Mouse (Mus musculus): ENCODE measurements around the gene Itgbl1.
A peak's percentile ranks its signal among the peaks of the same experiment; 100 is the strongest.
"Not testable (repeated sequence)": the region's sequence is repeated elsewhere in the genome, so short reads cannot be mapped to it uniquely, and the experiment has no call there.

Itgbl1 gene

GRCm38 (mm10) chr14:123659921-123660385 is at the start of gene Itgbl1:
Gene Itgbl1 (plus strand): TSS chr14:123659971.
- DNase-seq (ENCODE audit: low spot score in 2 of 2) = peak; percentile 4 to 42

GRCm38 (mm10) chr14:123622969-123623368 is 36.8 kb upstream of the Itgbl1 start:
- no peak for DNase-seq (ENCODE audit: low spot score in 2 of 2)

- peak; percentile 43 to 52 for DNase-seq (ENCODE audit: low spot score in 2 of 2)
These were observed 33.1 kb upstream of the Itgbl1 start, which contains the start of gene Nalcn for GRCm38 (mm10) chr14:123626501-123627179. Gene Nalcn (minus strand): TSS chr14:123627144.

GRCm38 (mm10) chr14:123627180-123627562 is 32.6 kb upstream of the Itgbl1 start:
- no peak for DNase-seq (ENCODE audit: low spot score in 2 of 2)

GRCm38 (mm10) chr14:123661091-123661491 is 1.3 kb downstream of the Itgbl1 start:
- peak; percentile 6 to 8 for DNase-seq (ENCODE audit: low spot score in 2 of 2)

GRCm38 (mm10) chr14:123662386-123662785 is 2.6 kb downstream of the Itgbl1 start:
- DNase-seq (ENCODE audit: low spot score in 2 of 2) = no peak

- DNase-seq (ENCODE audit: low spot score in 2 of 2) = no peak
These were observed 3.4 kb downstream of the Itgbl1 start for GRCm38 (mm10) chr14:123663206-123663605.

GRCm38 (mm10) chr14:123664451-123664850 is 4.7 kb downstream of the Itgbl1 start:
- DNase-seq (ENCODE audit: low spot score in 2 of 2) = no peak

GRCm38 (mm10) chr14:123671076-123671475 is 11.3 kb downstream of the Itgbl1 start:
- DNase-seq (ENCODE audit: low spot score in 2 of 2) = not testable (repeated sequence)

GRCm38 (mm10) chr14:123678091-123678490 is 18.3 kb downstream of the Itgbl1 start:
- no peak for DNase-seq (ENCODE audit: low spot score in 2 of 2)

GRCm38 (mm10) chr14:123714751-123715150 is 55.0 kb downstream of the Itgbl1 start:
- no peak for DNase-seq (ENCODE audit: low spot score in 2 of 2)

- DNase-seq (ENCODE audit: low spot score in 2 of 2) = no peak
These were observed 82.3 kb downstream of the Itgbl1 start for GRCm38 (mm10) chr14:123742055-123742454.

GRCm38 (mm10) chr14:123751017-123751416 is 91.2 kb downstream of the Itgbl1 start:
- no peak for DNase-seq (ENCODE audit: low spot score in 2 of 2)

- DNase-seq (ENCODE audit: low spot score in 2 of 2) = no peak
These were observed 99.8 kb downstream of the Itgbl1 start for GRCm38 (mm10) chr14:123759534-123759933.

GRCm38 (mm10) chr14:123760079-123760478 is 100.3 kb downstream of the Itgbl1 start:
- DNase-seq (ENCODE audit: low spot score in 2 of 2) = no peak

GRCm38 (mm10) chr14:123801744-123802143 is 142.0 kb downstream of the Itgbl1 start:
- DNase-seq (ENCODE audit: low spot score in 2 of 2) = no peak

- no peak for DNase-seq (ENCODE audit: low spot score in 2 of 2)
These were observed 177.9 kb downstream of the Itgbl1 start for GRCm38 (mm10) chr14:123837662-123838061.

GRCm38 (mm10) chr14:123843675-123844425 is 184.1 kb downstream of the Itgbl1 start:
- DNase-seq (ENCODE audit: low spot score in 2 of 2) = peak; percentile 6 to 7

GRCm38 (mm10) chr14:123864531-123864930 is 204.8 kb downstream of the Itgbl1 start:
- no peak for DNase-seq (ENCODE audit: low spot score in 2 of 2)

GRCm38 (mm10) chr14:123865779-123866726 is 206.3 kb downstream of the Itgbl1 start:
- DNase-seq (ENCODE audit: low spot score in 2 of 2) = no peak

GRCm38 (mm10) chr14:123927903-123928302 is 268.1 kb downstream of the Itgbl1 start:
- DNase-seq (ENCODE audit: low spot score in 2 of 2) = no peak

GRCm38 (mm10) chr14:123966531-123966930 is 306.8 kb downstream of the Itgbl1 start:
- no peak for DNase-seq (ENCODE audit: low spot score in 2 of 2)

Measured in right cerebral cortex, postnatal 36 days (tissue).